Mouse (Mus musculus): ENCODE measurements around the gene Osmr. TPM values are rescaled to one million over a fixed set of nuclear protein-coding genes. Genes with fewer than 3 reads are reported as not detected.
"Not testable (repeated sequence)": the region's sequence is repeated elsewhere in the genome, so short reads cannot be mapped to it uniquely, and the experiment has no call there.

Gene Osmr
- total RNA-seq, 2 experiments from 2014 or later = 6.1 to 6.3 TPM

GRCm38 (mm10) chr15:6862125-6862524 lies 12.6 kb downstream of the Osmr start:
- DNase-seq (ENCODE audit: low spot score in 2 of 2) = no peak

DNA sequence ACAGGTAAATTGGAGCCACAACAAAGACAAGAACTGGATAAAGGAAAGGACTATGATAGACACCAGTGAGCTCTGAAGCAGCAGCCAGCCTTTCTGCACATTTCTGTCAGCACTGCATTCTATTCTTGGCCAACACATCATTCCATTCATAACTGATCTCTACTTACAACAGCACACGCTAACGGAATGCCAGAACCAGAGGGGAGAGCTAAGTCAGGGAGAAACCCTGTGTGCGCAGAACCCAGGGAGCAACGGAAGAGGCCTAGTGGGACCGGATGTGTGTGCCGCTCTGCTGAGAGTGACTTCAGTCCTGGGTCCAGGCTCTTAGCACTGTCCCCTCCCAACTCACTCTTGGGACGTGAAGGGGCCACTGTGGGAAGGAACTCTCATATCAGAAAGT lies 13.2 kb downstream of the Osmr start:
- no peak for DNase-seq (ENCODE audit: low spot score in 2 of 2)

- no peak for DNase-seq (ENCODE audit: low spot score in 2 of 2)
Measured at GRCm38 (mm10) chr15:6859781-6860180, 15.0 kb downstream of the Osmr start.

DNA sequence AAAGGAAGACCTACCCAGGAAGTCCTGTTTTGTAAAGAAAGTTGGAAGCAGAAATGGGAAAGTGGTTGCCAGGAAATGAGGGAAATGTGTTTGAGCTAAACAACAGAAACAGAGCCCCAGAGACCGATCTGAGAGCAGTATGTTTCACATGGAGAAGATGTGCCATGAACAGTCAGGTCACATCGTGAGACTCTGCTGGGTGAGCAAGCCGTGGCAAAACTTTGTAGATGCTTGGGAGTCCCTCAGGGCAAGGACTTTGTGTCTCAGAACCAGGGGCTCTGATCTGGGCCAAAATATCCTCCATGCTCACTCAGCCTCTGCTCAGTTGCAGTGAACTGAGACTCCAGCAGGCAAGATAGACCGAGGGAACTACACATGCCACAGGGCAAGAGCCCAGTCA lies 15.9 kb downstream of the Osmr start:
- no peak for DNase-seq (ENCODE audit: low spot score in 2 of 2)

DNA sequence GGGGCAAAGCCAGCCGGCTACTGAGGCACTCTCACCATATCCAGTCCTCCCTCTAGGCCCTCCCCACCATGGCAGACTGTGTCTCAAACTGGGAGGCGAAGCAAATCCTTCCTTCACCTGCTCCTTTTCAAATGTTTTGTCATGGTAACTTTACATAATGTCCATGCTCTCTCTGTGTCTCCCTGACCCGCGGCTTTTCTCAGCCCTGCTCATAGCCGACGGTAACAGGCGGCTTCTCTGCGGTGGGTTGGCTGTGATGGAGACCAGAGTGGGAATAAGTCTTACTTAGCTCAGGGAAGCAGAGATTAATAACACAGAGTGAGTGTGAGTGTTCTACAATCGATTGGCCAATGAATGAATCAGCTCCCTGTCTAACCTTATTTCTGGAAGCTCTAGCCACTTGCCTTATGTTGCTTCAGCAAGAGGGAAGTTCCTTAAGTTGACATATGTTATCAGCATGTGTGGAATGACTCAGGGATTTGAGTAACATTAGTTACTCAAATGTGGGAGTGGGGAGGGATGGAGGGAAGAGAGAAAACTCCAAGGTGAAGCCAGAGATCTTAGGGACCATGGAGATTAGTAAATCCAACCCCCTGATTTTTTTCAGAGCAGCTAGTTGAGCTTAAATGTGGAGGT lies 17.4 kb downstream of the Osmr start:
- no peak for DNase-seq (ENCODE audit: low spot score in 2 of 2)

DNA sequence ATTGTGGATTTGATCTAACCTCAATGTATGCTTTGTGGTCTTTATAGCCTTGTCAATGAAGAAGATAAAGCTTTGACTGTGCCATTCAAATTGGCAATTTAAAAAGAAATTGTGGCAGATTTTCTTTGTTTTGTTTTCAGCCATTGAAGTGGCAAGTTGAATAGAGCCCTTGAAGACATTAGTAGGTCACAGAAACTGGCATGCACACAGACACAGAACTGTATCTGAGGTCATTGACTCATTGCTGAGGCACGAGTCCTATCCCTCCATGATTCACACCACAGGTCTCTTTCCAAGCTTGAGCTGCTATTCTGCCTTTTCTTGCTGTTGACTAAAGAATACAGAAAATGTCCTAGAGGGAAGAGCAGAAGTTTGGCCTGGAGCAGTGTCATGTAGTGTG lies 24.9 kb downstream of the Osmr start:
- no peak for DNase-seq (ENCODE audit: low spot score in 2 of 2)

DNA sequence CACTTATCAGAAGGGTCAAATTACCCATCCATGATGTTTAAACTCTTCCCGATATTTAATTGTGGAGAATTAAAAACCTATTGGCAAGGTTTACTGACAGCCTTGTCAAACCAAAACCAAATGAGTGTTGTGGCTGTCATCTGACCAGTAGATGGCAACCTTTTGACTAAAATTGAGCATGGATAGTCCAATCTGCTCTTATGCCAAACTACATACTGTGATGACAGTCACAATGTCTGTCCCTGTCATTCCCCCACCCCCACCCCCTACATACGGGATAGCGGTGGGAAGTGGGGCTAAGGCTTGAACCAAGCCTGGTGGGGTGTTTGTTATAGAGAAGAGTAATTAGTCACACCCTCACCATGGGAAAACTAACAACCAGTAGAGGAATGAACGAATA lies 34.6 kb downstream of the Osmr start:
- no peak for DNase-seq (ENCODE audit: low spot score in 2 of 2)

DNA sequence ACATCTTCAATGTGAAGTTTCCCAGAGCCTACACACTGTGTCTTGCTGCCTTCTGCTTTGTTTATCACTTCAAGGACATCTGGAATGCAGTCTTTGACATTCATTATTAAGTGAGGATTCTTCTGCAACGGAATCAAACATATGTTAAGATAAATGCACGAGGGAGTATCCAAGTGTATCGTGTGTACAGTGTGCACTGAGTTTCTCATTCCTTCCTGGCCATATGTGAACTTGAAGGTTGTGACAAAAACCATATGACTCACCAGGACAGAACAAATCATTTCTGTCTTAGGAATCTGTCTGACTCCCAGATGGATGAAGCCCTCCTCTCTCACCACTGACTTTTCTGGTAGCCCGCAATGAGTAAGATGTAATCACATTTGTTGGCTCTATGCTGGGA lies 59.0 kb downstream of the Osmr start:
- no peak for DNase-seq (ENCODE audit: low spot score in 2 of 2)

GRCm38 (mm10) chr15:6801212-6801611 lies 73.6 kb downstream of the Osmr start:
- DNase-seq (ENCODE audit: low spot score in 2 of 2) = not testable (repeated sequence)

DNA sequence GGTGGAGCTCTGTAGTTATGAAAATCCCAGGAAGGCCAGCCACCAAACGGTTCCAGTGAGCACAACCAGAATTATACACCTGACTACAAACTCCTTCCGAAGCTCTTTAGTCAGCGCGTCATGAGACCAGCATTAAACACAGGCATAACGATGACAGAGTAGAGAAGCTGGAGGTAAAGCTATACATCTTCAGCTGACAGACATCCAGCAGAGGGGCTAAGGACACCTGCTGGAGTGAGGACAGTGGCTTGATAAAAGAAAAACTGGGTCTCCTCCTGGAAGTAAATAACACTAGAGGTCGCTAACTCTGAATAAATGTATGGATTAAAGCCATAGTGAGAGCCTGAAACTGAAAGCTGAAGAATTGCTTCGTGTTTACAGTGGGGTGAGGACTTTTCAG lies 81.9 kb downstream of the Osmr start:
- no peak for DNase-seq (ENCODE audit: low spot score in 2 of 2)

DNA sequence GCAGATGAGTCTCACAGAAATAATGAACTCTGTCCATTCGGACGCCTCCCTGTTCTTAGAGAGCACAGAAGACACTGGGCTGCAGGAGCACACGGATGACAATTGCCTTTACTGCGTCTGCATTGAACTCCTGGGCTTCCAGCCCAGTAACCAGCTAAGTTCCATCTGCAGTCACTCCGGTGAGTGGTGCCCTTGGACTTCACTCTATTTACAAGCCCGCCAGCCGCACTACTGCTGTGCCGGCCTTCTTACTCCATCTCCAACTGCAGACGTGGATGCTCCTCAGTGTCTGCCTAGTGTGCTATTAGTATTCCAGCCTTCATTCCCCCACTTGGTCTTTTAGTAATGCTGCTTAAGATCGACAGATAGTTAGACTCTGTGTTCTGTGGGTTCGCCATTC lies 83.1 kb downstream of the Osmr start:
- no peak for DNase-seq (ENCODE audit: low spot score in 2 of 2)

DNA sequence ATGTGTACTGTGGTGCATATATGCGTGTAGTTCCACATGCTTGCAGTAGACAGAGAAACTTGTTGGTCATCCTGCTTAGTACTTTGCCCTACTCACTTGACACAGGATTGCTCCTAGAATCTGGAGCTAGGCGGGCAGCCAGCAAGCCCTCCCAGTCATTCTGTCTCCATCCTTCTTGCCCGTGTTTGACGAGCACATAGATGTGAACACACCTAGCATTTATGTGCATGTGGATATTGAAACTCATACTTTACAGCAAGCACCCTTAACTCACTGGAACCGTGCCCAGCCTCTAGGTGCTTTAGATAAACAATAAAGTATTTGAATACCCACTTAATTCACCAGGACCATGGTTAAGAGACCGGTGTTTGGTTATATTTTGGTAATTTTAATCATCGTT lies 84.8 kb downstream of the Osmr start:
- DNase-seq (ENCODE audit: low spot score in 2 of 2) = no peak

- DNase-seq (ENCODE audit: low spot score in 2 of 2) = no peak
Measured at GRCm38 (mm10) chr15:6787236-6787635, 87.5 kb downstream of the Osmr start.

GRCm38 (mm10) chr15:6786212-6786611 lies 88.6 kb downstream of the Osmr start:
- DNase-seq (ENCODE audit: low spot score in 2 of 2) = no peak

GRCm38 (mm10) chr15:6772265-6772664 lies 102.5 kb downstream of the Osmr start:
- no peak for DNase-seq (ENCODE audit: low spot score in 2 of 2)

Other genes starting within 250 kb of the Osmr start
- 10 to 100 TPM; 34.3 to 36.0 TPM for gene Rictor, start 166.6 kb downstream of the Osmr start, total RNA-seq (2021)
- 10 to 100 TPM; 64.6 to 75.2 TPM for gene Lifr, start 215.6 kb upstream of the Osmr start, total RNA-seq (2021)

Data from adrenal gland, postnatal 4 days (tissue).